Mouse (Mus musculus) forebrain, embryonic 11.5 days (tissue): Measurements from ENCODE around the gene Cops7b. TPM values are rescaled to one million over a fixed set of nuclear protein-coding genes. Genes with fewer than 3 reads are reported as not detected.

Experiments
- ATAC-seq: fragments of 200-750 bp; cut with Nextera tagmentation; replicated peaks from 2 replicates; pipeline ENCODE4 v1.8.0; 2017; ENCODE audit warnings: moderate TSS enrichment; ENCODE audit not compliant: low FRiP score
- DNase-seq: peaks from one replicate; pipeline ENCODE4 v3.0.0-alpha.2; 2017; ENCODE audit warnings: low spot score
- H3K27ac ChIP-seq: fragments of 300-500 bp; sonication (generic); 2 replicates; pipeline ENCODE4 v1.5.1; 2014; ENCODE audit warnings: low read depth, low read length
- H3K27me3 ChIP-seq: fragments of 300-500 bp; sonication (generic); 2 replicates; pipeline ENCODE4 v1.6.1; 2014; ENCODE audit warnings: mild to moderate bottlenecking, low read length, mixed read lengths; ENCODE audit not compliant: control insufficient read depth, insufficient read depth
- H3K36me3 ChIP-seq: fragments of 300-500 bp; sonication (generic); 2 replicates; pipeline ENCODE4 v1.6.1; 2014; ENCODE audit warnings: mild to moderate bottlenecking, low read length, moderate library complexity, mixed read lengths; ENCODE audit not compliant: control insufficient read depth, insufficient read depth
- H3K4me1 ChIP-seq: fragments of 300-500 bp; sonication (generic); replicated peaks from 2 replicates; pipeline ENCODE4 v1.6.1; 2014; ENCODE audit warnings: low read length, mixed read lengths; ENCODE audit not compliant: control insufficient read depth, insufficient read depth
- H3K4me2 ChIP-seq: fragments of 300-500 bp; sonication (generic); 2 replicates; pipeline ENCODE4 v1.6.1; 2014; ENCODE audit warnings: low read depth, mild to moderate bottlenecking, low read length, moderate library complexity, mixed read lengths; ENCODE audit not compliant: severe bottlenecking
- H3K4me3 ChIP-seq: fragments of 300-500 bp; sonication (generic); 2 replicates; pipeline ENCODE4 v1.5.1; 2014; ENCODE audit warnings: low read depth, low read length
- H3K9ac ChIP-seq: fragments of 300-500 bp; sonication (generic); 2 replicates; pipeline ENCODE4 v1.6.1; 2014; ENCODE audit warnings: low read length
- H3K9me3 ChIP-seq: fragments of 300-500 bp; sonication (generic); 2 replicates; pipeline ENCODE4 v1.6.1; 2016; ENCODE audit warnings: low read length, mixed read lengths; ENCODE audit not compliant: control insufficient read depth
- WGBS: fragments of 180-500 bp; shearing (Covaris S2); extraction: QIAGEN DNeasy Blood & Tissue Kit; methylation state at CpG from one replicate; pipeline ENCODE4 v1.1.7; 2014; 5-methylcytosine and 5-hydroxymethylcytosine counted together
- polyA plus RNA-seq: library from polyadenylated mRNA; unstranded; fragments of >200 nt; fragmentation: Nextera tagmentation; extraction: Ambion mirVana; gene quantifications from 2 replicates; pipeline ENCODE4 v1.2.1, GENCODE M21; 2014

Gene Cops7b
- polyA plus RNA-seq, 1 experiment from 2014 or later, result 57.1 TPM

DNA sequence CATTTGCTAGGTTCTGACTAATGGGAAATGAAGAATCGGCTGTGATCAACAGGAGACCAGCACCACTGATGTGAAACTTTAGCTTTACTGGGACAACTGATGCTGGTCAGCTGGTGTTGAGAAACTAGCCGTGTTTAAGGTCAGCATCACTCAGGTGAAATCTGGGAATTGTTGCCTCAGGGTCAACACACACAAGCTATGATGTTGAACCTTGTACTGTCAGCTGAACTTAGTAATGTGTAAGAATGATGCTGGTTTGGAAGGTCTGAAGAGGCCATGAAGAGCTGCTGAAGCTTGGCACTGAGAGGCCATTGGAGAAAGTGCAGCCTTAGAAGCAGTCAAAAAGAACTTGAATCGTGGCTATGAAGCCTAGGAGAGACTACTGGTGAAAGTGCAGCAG is 27.0 kb upstream of the Cops7b start:
- Histone ChIP-seq H3K4me2 (no peak overlapping the region), H3K27me3 (no peaks in the 10 kb centered on the region), H3K27ac (no peak overlapping the region), H3K4me1 (no peaks in the 10 kb centered on the region), H3K36me3 (no peaks in the 10 kb centered on the region; the same call in 1 of the 2 replicates), H3K9ac (no peak overlapping the region), H3K9me3 (no peaks in the 10 kb centered on the region), H3K4me3 (no peak overlapping the region)
- 80% methylated on average over 3 of the region's 3 CpGs for WGBS
- DNase-seq, result no peak
- ATAC-seq, result no peak

DNA sequence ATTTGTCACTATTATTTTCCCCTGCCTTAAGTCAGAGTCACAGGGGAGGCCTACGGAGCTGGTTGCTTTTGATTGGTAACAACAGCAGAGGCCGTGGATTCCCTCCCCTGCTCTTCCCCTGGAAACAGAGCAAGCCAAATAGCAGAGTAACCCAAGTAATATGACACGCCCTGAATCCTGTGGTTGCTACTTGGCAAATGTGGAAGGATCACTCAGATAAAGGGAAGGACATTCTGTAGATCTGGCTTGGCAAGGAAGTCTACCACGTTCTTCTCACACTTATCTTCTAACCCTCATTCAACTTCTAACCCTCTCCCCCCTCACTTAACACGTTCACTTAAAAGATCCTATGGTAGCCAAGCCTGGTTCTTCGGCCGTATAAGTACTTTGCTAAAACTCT is 24.8 kb upstream of the Cops7b start:
- Histone ChIP-seq H3K4me2 (no peak overlapping the region), H3K9ac (no peak overlapping the region), H3K36me3 (no peaks in the 10 kb centered on the region; the same call in 1 of the 2 replicates), H3K27ac (no peak overlapping the region), H3K4me3 (no peak overlapping the region), H3K4me1 (no peaks in the 10 kb centered on the region), H3K27me3 (no peaks in the 10 kb centered on the region), H3K9me3 (no peaks in the 10 kb centered on the region)
- ATAC-seq, result no peak
- 83% methylated on average over 7 of the region's 7 CpGs for WGBS
- no peak for DNase-seq

DNA sequence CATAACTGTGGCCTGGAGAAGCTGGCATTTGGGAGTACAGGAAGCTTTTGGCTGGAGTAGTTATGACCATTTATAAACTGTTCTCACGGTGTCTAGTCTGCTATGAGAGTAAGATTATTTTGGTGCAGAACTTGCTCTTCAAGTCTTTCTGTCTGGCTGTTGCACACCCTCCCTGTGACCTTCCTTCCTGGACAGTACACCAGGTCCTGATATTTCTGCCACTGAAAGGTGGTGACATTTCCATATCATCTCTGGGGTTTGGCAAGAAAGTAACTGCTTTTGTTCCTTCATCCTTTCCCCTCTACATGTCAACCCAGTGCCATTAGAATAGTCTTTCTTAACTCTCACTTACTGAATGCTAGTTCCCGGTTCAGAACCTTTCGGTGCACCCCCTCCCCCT is 23.5 kb upstream of the Cops7b start:
- DNase-seq (no peak), ATAC-seq (no peak)
- Histone ChIP-seq H3K9me3 (no peaks in the 10 kb centered on the region), H3K27ac (no peak overlapping the region), H3K9ac (no peak overlapping the region), H3K4me1 (no peaks in the 10 kb centered on the region), H3K4me2 (no peak overlapping the region), H3K4me3 (no peak overlapping the region), H3K36me3 (no peaks in the 10 kb centered on the region; the same call in 1 of the 2 replicates), H3K27me3 (no peaks in the 10 kb centered on the region)
- 90% methylated on average over 3 of the region's 3 CpGs for WGBS

DNA sequence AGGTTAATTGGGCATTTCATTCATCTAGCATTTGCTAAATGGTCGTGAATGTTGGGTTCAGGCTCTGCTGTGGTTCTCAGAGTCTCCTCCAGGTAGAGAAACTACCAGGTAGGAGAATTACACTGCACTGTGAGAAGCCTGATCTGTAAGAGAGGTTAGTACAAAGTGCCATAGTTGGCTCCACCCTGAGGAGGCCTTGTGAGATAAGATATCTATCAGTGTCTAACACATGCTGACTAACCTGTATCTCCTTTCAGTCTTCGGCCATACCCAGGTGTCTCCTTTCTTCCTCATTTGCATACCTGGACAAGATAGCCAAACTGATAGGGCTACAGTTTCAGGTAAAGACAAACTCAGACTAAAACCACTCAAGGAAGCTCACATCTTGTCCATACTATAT is 20.0 kb upstream of the Cops7b start:
- no peak for ATAC-seq
- Histone ChIP-seq H3K27ac (no peak overlapping the region), H3K36me3 (no peaks in the 10 kb centered on the region; the same call in 1 of the 2 replicates), H3K9me3 (no peaks in the 10 kb centered on the region), H3K4me1 (no peaks in the 10 kb centered on the region), H3K4me3 (no peak overlapping the region), H3K9ac (no peak overlapping the region), H3K27me3 (no peaks in the 10 kb centered on the region), H3K4me2 (no peak overlapping the region)
- WGBS, result 84% methylated on average over 2 of the region's 2 CpGs
- DNase-seq, result no peak

DNA sequence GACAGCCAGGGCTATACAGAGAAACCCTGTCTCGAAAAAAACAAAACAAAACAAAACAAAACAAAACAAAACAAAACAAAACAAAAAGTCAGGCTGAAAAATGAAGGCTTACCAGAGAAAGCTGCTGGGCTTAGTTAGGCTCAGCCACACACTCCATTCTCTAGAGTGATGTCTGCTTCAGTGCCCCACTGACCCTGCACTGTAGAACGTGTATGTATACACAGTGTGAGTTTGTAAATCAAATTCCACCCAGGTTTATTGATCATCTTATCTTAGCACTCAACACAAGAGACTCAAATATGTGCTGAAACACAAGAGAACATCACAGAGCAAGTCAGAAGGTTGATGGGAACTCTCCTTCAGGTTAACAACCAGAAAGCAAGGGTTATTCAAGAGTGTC is 14.3 kb upstream of the Cops7b start:
- no peak overlapping the region for H3K9ac ChIP-seq
- no peaks in the 10 kb centered on the region for H3K4me1 ChIP-seq
- no peak for DNase-seq
- WGBS, result 81% methylated on average over 2 of the region's 2 CpGs
- H3K9me3 ChIP-seq, result no peaks in the 10 kb centered on the region
- no peak overlapping the region for H3K4me2 ChIP-seq
- no peak overlapping the region for H3K27ac ChIP-seq
- no peak overlapping the region for H3K4me3 ChIP-seq
- no peak for ATAC-seq
- no peaks in the 10 kb centered on the region; the same call in 1 of the 2 replicates for H3K36me3 ChIP-seq
- H3K27me3 ChIP-seq, result no peaks in the 10 kb centered on the region

DNA sequence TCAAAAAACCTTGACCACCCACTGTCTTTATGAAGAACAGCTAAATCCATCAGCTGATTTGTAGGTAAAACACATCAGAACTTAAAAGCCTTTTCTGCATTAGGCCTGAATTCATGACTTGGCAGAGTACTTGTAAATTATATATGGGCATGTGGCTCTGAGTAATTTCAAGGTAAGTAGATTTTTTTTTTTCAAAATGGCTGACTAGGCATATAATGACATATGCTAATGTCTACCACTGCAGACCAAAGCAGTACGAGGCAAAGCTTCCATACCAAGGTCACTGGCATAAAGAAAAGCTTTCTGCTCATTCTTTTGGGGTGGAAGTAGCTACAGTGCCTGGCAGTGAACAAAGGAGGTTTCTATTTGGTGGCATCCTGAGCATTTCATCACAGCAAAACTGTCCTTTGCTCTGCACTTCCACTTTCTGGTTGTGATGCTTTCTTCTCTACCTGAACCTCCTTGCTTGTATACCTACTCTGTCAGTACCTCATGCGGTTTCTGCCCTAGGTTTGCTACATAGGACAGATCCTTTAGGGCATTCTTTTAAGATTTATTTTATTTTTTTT is 13.3 kb upstream of the Cops7b start:
- Histone ChIP-seq H3K9ac (no peak overlapping the region), H3K4me3 (no peak overlapping the region), H3K27me3 (no peaks in the 10 kb centered on the region), H3K9me3 (no peaks in the 10 kb centered on the region), H3K4me2 (no peak overlapping the region), H3K36me3 (no peaks in the 10 kb centered on the region), H3K27ac (no peak overlapping the region), H3K4me1 (no peaks in the 10 kb centered on the region)
- WGBS, result 88% methylated on average over 2 of the region's 2 CpGs
- ATAC-seq (no peak), DNase-seq (no peak)

DNA sequence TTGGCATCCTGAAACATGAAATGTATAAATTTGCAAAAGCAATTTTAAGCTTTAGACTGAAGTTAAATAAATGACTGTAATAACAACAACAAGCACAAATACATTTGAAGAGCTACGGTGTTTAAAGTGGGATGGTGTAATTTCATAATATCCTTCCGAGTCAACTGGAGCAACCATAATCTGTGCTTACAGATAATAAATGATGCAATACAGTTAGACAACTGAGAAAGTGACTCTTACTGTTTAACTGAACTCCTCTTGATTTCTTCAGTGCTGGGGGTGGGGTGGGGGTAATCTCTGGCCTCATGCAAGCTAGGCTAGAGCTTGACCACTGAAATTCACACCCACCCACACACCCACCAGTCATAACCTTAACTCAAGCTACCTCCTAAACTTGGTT is 11.3 kb upstream of the Cops7b start:
- Histone ChIP-seq H3K27me3 (no peaks in the 10 kb centered on the region), H3K9me3 (no peaks in the 10 kb centered on the region), H3K4me2 (no peak overlapping the region), H3K36me3 (no peaks in the 10 kb centered on the region; the same call in 1 of the 2 replicates), H3K4me1 (no peaks in the 10 kb centered on the region), H3K4me3 (no peak overlapping the region), H3K27ac (no peak overlapping the region), H3K9ac (no peak overlapping the region)
- ATAC-seq (no peak), DNase-seq (no peak)
- WGBS, result 93% methylated on average over 2 of the region's 2 CpGs

DNA sequence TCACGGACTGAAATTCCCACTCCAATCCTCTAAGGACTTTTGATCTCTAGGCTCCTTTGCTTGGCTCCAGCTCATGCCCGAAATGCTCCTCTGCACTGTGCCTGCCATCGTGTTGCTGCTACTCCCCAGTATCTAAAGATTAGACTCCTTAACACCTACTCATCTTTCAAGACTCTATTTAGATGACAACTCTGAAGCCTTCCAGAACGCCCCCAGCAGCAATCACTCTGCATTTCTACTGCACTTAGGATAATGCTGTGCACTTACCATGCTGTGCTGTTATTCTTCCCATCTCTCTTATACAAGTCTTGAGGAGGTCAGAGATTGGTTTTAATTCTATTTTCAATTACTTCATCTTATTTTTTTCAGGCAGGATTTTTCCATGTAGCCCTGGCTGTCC is 10.8 kb upstream of the Cops7b start:
- Histone ChIP-seq H3K9ac (no peak overlapping the region), H3K9me3 (no peaks in the 10 kb centered on the region), H3K27me3 (no peaks in the 10 kb centered on the region), H3K4me2 (no peak overlapping the region), H3K4me3 (no peak overlapping the region), H3K27ac (no peak overlapping the region), H3K36me3 (no peaks in the 10 kb centered on the region; the same call in 1 of the 2 replicates), H3K4me1 (no peaks in the 10 kb centered on the region)
- ATAC-seq (no peak), DNase-seq (no peak)
- 91% methylated on average over 4 of the region's 4 CpGs for WGBS

DNA sequence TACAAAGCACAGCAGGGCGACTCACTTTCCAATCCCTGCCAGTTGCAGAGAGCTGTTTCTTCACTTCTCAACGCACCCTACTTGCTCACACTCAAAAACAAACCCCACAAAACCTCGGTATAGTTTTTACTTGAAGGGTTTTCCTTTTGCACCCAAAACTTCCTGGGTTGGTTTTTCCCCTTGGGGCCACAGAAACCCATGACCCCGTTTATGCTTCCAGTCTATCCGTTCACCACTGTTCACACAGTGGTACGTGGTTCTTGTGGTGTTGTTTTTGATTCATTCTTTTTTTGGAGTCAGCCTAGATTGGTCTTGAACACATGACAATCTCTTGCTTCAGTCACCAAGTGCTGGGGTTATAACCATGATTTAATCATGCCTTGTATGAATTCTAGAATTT is 2.3 kb upstream of the Cops7b start:
- Histone ChIP-seq H3K9ac (no peak overlapping the region), H3K27me3 (no peaks in the 10 kb centered on the region), H3K4me3 (no peak overlapping the region), H3K4me2 (no peak overlapping the region), H3K36me3 (no peaks in the 10 kb centered on the region), H3K27ac (no peak overlapping the region), H3K9me3 (no peaks in the 10 kb centered on the region), H3K4me1 (peaks cover 3% of the 10 kb centered on the region; the same call in 1 of the 2 replicates)
- DNase-seq, result no peak
- ATAC-seq, result no peak
- WGBS, result 88% methylated on average over 6 of the region's 6 CpGs
